Mouse (Mus musculus) heart, embryonic 14.5 days (tissue): ENCODE measurements around the gene Enpep. TPM values are rescaled to one million over a fixed set of nuclear protein-coding genes. Genes with fewer than 3 reads are reported as not detected.
A peak's percentile ranks its signal among the peaks of the same experiment; 100 is the strongest.

ENCODE experiments used
- ATAC-seq: fragments of 200-750 bp; cut with Nextera tagmentation; 2 replicates; pipeline ENCODE4 v1.8.0; 2017; ENCODE audit warnings: low read depth, moderate TSS enrichment; ENCODE audit not compliant: insufficient number of reproducible peaks, insufficient read depth, low FRiP score
- H3K27ac ChIP-seq, 2 experiments: fragments of 200-500 bp in 1 of 2; fragments of 300-500 bp in 1 of 2; sonication (generic) in 1 of 2; replicated peaks in 1 of 2; 2 replicates each; pipeline ENCODE4 v1.5.1; 2012 to 2014; ENCODE audit warnings: low read depth in 2 of 2, low read length in 2 of 2, control low read depth in 1 of 2, mild to moderate bottlenecking in 1 of 2, mixed read lengths in 1 of 2; ENCODE audit not compliant: control insufficient read depth in 1 of 2, insufficient read depth in 1 of 2
- H3K27me3 ChIP-seq: fragments of 300-500 bp; sonication (generic); 2 replicates; pipeline ENCODE4 v1.6.1; 2014; ENCODE audit warnings: mild to moderate bottlenecking, low read length, control low read depth; ENCODE audit not compliant: control insufficient read depth, insufficient read depth
- H3K36me3 ChIP-seq: fragments of 300-500 bp; sonication (generic); 2 replicates; pipeline ENCODE4 v1.6.1; 2014; ENCODE audit warnings: mild to moderate bottlenecking, control low read depth, low read length, mixed read lengths; ENCODE audit not compliant: control insufficient read depth, insufficient read depth
- H3K4me1 ChIP-seq, 2 experiments: fragments of 200-500 bp in 1 of 2; fragments of 300-500 bp in 1 of 2; sonication (generic) in 1 of 2; 2 replicates each; pipeline ENCODE4 v1.6.1; 2012 to 2014; ENCODE audit warnings: low read length in 2 of 2, control low read depth in 1 of 2, mixed read lengths in 1 of 2; ENCODE audit not compliant: control insufficient read depth in 2 of 2, insufficient read depth in 2 of 2
- H3K4me2 ChIP-seq: fragments of 300-500 bp; sonication (generic); 2 replicates; pipeline ENCODE4 v1.6.1; 2014; ENCODE audit warnings: mild to moderate bottlenecking, low read length
- H3K4me3 ChIP-seq, 2 experiments: fragments of 200-500 bp in 1 of 2; fragments of 300-500 bp in 1 of 2; sonication (generic) in 1 of 2; 2 replicates each; pipeline ENCODE4 v1.5.1; 2012 to 2014; ENCODE audit warnings: low read length in 2 of 2, mild to moderate bottlenecking in 2 of 2, control low read depth in 1 of 2, low read depth in 1 of 2, moderate library complexity in 1 of 2; ENCODE audit not compliant: control insufficient read depth in 1 of 2, insufficient read depth in 1 of 2
- H3K9ac ChIP-seq: fragments of 300-500 bp; sonication (generic); 2 replicates; pipeline ENCODE4 v1.6.1; 2014; ENCODE audit warnings: mild to moderate bottlenecking, low read length
- H3K9me3 ChIP-seq: fragments of 300-500 bp; sonication (generic); 2 replicates; pipeline ENCODE4 v1.6.1; 2016; ENCODE audit warnings: low read length, control low read depth; ENCODE audit not compliant: control insufficient read depth
- WGBS: fragments of 180-500 bp; shearing (Covaris S2); extraction: QIAGEN DNeasy Blood & Tissue Kit; methylation state at CpG from one replicate; pipeline ENCODE4 v1.1.7; 2014; 5-methylcytosine and 5-hydroxymethylcytosine counted together
- polyA plus RNA-seq: library from polyadenylated mRNA; unstranded; fragments of >200 nt; fragmentation: Nextera tagmentation; extraction: Ambion mirVana; gene quantifications from 2 replicates; pipeline ENCODE4 v1.2.1, GENCODE M21; 2014

Enpep gene
- polyA plus RNA-seq, 1 experiment from 2014 or later, result 20.2 TPM

DNA sequence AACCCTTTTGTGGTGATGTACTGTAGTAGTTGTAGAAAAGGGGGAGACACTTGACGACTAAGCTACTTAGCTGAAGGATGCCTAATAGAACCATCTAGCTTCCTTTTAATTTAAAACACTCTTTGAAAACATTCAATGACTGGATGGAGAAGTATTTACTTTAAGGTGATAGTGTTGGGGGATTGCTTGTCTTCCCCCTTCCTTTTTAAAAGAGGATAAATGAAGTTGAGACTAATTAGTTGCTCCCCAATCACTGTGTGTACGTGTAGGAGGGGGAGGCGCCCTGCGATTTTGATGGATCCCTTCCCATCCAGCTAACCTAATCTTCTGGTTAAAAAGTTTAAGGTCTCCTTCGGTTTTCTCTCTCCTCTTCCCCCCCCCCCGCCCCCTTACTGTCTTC lies 109.1 kb downstream of the Enpep start:
- no peaks in the 10 kb centered on the region for H3K9me3 ChIP-seq
- H3K9ac ChIP-seq, result peak overlapping the region; percentile 57; the same call in 1 of the 2 replicates
- H3K27ac ChIP-seq, result no peak overlapping the region
- peaks cover 73% of the 10 kb centered on the region for H3K27me3 ChIP-seq
- peak overlapping the region in 1 of 2 experiments; percentile 29; a peak in 2 of 4 replicates for H3K4me3 ChIP-seq
- peaks cover 0 to 4% of the 10 kb centered on the region in 2 experiments; a peak in 1 of 4 replicates for H3K4me1 ChIP-seq
- 2% methylated on average over 5 of the region's 6 CpGs for WGBS
- H3K4me2 ChIP-seq, result peak overlapping the region; percentile 58
- H3K36me3 ChIP-seq, result no peaks in the 10 kb centered on the region
- no peak for ATAC-seq

DNA sequence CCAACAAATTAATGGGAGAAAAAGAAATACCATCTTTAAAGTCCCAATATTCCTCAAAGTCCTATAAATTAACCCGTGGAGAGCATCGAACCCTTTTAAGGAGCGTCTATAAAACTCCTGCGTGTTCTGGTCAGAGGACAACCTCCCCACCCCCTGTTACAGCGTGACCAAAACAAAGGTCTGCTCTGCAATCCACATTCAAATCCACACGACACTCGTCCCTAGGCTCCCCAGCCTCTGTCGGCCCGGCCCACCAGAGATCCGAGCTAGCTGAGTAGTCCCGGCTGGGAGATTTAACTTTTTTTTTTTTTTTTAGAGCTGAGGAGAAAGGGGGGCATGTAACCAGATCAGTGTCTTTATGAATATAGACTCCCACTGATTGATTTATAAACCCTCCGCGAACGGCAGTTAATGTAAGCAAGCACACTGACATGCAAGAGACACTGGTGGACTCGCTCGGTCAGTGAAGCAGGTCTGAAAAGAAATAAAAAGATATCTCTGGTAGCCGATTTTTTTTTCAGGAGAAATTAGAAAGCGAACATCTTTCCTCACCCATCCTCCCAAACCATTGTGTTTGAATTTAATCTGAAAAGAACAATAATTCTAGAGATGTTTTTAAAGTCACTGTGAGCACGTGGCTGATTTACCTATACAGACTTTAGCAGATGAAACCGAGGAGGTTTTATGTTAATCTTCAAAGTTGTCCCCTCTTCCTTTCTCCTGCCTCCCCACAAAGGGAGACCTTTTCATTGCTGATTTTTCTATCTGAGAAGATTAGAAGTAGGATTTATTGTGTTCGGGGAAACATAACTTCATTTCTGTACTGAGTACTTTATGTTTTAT lies 109.9 kb downstream of the Enpep start:
- Histone ChIP-seq H3K27ac (no peak overlapping the region), H3K9me3 (no peaks in the 10 kb centered on the region), H3K36me3 (no peaks in the 10 kb centered on the region), H3K4me3 (no peak overlapping the region), H3K27me3 (peaks cover 73% of the 10 kb centered on the region), H3K4me2 (peak overlapping the region; percentile 58), H3K9ac (no peak overlapping the region), H3K4me1 (peaks cover 0 to 4% of the 10 kb centered on the region in 2 experiments; a peak in 1 of 4 replicates)
- no peak for ATAC-seq
- 6% methylated on average over 21 of the region's 21 CpGs for WGBS

DNA sequence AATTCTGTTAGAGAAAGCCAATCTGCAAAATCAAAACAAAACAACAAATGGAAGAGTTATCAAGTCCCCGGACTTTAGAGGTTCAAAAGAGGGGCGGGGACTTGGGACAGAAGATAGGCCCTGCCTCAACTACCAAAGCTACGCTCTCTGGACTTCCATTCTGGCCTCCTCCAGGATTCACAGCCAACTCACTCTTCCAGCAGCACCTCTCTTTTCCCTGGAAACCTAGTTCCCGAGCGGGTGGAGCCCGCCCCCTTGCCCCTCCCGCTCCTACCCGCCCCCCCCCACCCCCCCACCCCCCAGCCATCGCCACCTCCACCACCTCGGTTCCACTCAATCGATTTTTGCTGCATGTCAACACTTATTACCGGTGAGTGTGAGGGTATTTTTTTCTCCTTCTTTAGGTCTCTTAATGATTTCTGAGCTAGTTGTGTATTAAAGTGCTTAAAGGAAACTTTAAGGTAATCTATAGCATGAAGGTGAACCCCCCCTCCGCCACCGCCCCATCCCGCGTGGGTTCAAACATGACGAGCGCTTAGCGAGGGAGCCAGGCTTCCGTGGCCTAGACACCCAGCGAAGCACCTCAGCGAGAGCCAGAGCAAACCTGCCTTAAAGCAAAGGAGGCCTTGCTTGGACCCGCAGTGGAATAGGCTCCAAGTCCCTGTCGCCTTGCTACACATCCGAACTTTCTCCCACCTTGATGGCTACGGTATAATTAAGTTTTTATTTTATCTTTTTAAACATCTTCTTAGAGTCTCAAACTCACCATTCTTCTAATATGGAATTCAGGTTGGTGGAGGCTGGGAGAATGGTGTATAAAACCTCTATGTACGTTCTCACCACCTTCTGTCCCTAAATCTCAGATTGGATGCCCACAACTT lies 110.9 kb downstream of the Enpep start:
- peak overlapping the region; percentile 4 to 24; a peak in 3 of 4 replicates for H3K4me3 ChIP-seq
- peaks cover 73% of the 10 kb centered on the region for H3K27me3 ChIP-seq
- H3K4me2 ChIP-seq, result peak overlapping the region; percentile 58
- WGBS, result 12% methylated on average over 26 of the region's 27 CpGs
- peak overlapping the region; percentile 41 to 53; a peak in 1 of 4 replicates for H3K27ac ChIP-seq
- peaks cover 0 to 4% of the 10 kb centered on the region in 2 experiments; a peak in 1 of 4 replicates for H3K4me1 ChIP-seq
- ATAC-seq, result no peak
- peak overlapping the region; percentile 62 for H3K9ac ChIP-seq
- no peaks in the 10 kb centered on the region for H3K36me3 ChIP-seq
- no peaks in the 10 kb centered on the region for H3K9me3 ChIP-seq

DNA sequence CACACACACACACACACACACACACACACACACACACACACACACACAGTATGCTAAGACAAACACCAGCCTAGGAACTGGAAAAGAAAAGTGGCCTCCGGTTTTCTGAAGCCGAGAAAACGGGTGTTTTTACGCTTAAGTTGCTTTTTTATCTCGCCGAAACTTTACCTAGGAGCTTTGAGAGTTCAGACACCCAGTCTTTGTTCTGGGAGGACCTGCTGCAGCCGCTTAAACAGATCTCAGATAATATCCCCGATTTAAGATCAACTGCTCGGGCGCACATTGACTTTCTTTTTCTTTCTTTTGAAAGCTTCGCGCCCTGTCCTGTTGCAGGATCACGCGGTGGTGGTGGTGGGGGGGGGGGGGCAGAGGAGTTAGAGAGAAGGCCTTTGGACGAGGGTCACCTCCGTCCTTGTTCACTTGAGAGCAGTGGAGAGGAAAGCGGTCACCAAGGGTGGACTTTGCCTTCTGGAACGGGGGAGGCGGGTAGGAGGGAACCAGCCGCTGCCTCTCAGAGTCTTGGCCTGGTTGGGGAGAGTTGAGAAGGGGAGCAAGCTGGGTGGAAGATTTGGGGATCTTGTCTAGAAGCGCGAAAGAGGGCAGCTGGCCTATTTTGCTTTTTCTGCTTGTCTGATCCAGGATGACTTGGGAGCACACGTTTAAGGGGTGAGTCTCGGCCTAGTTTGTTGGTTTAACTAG lies 111.7 kb downstream of the Enpep start:
- H3K9ac ChIP-seq, result peak overlapping the region; percentile 62

DNA sequence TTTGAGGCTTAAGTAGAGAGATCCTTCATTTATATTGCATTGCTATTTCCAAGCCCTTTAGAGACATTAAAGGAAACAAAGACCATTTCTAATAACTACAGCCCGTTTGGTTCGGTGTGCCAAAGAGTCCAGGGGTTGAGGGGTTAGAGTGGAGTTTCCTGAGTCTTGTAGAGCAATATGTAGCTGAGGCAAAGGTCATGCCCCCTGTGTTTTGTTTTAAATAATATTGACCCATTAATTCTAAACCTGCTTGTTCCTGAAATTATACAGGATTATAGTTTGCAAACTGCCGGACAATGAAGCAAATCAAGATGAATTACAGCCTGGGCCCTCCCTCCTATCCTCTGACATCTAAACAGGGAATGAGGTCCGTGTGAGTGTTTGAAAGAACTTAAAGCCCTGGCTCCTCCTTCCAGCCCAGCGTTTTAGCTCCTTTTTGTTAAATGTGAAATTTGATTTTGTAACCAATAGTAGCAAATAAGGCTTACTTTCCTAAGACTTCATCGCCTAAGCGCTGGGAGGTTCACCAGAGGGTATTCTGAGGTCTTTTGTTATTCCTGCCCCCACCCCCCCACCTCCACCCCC lies 112.3 kb downstream of the Enpep start:
- peak overlapping the region; percentile 62; the same call in 1 of the 2 replicates for H3K9ac ChIP-seq
- H3K27me3 ChIP-seq, result peaks cover 62% of the 10 kb centered on the region
- 14% methylated on average over 7 of the region's 7 CpGs for WGBS
- no peak for ATAC-seq
- H3K4me2 ChIP-seq, result peak overlapping the region; percentile 58
- no peaks in the 10 kb centered on the region for H3K9me3 ChIP-seq
- no peaks in the 10 kb centered on the region for H3K36me3 ChIP-seq
- H3K4me1 ChIP-seq, result peaks cover 0 to 11% of the 10 kb centered on the region in 2 experiments; a peak in 2 of 4 replicates
- no peak overlapping the region for H3K4me3 ChIP-seq
- H3K27ac ChIP-seq, result 0 out of 4 replicates have a peak overlapping the region, but pooled peaks of 1 of the 2 experiments have one; percentile 53

More for the DNA sequence above, 111.7 kb downstream of the Enpep start:
- no peaks in the 10 kb centered on the region for H3K9me3 ChIP-seq
- peak overlapping the region; percentile 41 to 53; a peak in 2 of 4 replicates for H3K27ac ChIP-seq
- peaks cover 65% of the 10 kb centered on the region for H3K27me3 ChIP-seq
- no peak for ATAC-seq
- peaks cover 0 to 7% of the 10 kb centered on the region in 2 experiments; a peak in 2 of 4 replicates for H3K4me1 ChIP-seq
- H3K36me3 ChIP-seq, result no peaks in the 10 kb centered on the region
- peak overlapping the region; percentile 58 for H3K4me2 ChIP-seq
- 8% methylated on average over 24 of the region's 24 CpGs for WGBS
- H3K4me3 ChIP-seq, result peak overlapping the region; percentile 18 to 24; a peak in 3 of 4 replicates
